In the genomic region with DNA sequence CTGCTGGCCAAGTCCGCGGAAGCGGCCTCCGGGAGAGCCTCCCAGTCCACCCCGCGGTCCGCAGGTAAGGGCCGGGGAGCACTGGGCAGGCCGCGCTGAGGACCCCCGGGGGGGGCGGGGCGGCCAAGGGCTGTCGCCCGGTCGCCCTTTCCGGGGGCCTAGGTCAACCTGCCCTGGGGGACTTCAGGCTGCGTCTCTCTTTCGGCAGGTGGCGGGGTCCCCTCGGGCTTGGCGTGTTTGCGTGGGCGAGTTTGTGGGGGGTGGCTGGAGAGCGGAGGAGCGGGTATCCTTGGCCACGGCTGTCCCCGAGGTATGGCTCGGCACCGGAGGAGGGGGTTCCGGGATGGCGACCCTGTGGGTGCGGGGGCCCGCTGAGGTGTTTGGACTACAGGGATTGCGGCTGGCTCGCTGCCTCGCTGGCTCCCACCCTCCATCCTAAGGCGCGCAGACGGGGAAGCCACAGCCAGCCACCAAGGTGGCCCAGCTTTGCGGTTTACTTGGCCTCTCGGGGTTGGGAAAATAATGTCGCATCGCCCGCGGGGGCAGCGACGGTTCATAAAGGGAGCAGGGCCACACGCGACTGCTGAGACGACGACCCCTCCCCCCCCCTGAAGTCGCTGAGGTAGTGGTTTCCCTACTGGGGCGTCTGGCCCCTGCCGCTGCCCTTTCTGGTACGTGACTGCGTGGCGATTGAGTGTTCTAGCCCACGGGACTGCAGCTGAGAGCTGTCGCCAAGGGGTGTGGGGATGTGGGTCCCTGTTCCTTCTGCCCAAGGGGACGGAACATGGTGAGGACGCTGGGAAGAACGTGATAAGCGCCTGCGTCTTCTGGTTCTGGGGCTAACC, we compare ENCODE assay signal across 8 mouse cellular contexts. TPM values are rescaled to one million over a fixed set of nuclear protein-coding genes. Genes with fewer than 3 reads are reported as not detected.
DNase-seq lines count a peak whose midpoint lies in the region; ATAC-seq lines count a peak whose summit lies in the region.

No protein-coding gene starts in this region.

- H3K4me3 ChIP-seq in heart, embryonic 14.5 days (ENCODE audit: control insufficient read depth in 1 of 2, insufficient read depth in 1 of 2, low read depth in 1 of 2, low read length in 2 of 2), result peak overlapping the region; percentile 52 to 71
- H3K4me3 ChIP-seq in embryonic facial prominence, embryonic 11.5 days (ENCODE audit: low read depth, low read length), result peak overlapping the region; percentile 51
- H3K4me3 ChIP-seq in hindbrain, embryonic 16.5 days (ENCODE audit: low read length), result peak overlapping the region; percentile 58
- H3K4me3 ChIP-seq in limb, embryonic 15.5 days, result peak overlapping the region; percentile 52

- H3K27me3 ChIP-seq in heart, embryonic 14.5 days (ENCODE audit: control insufficient read depth, insufficient read depth, low read length), result peaks cover 22% of the 10 kb centered on the region
- peaks cover 11% of the 10 kb centered on the region for H3K27me3 ChIP-seq in embryonic facial prominence, embryonic 11.5 days (ENCODE audit: control insufficient read depth, insufficient read depth, low read length)
- H3K27me3 ChIP-seq in hindbrain, embryonic 16.5 days (replicated peaks; ENCODE audit: control insufficient read depth, insufficient read depth, low read length), result no peaks in the 10 kb centered on the region
- H3K27me3 ChIP-seq in limb, embryonic 15.5 days, result peaks cover 30% of the 10 kb centered on the region

- H3K27ac ChIP-seq in heart, embryonic 14.5 days (replicated peaks in 1 of 2; ENCODE audit: control insufficient read depth in 1 of 2, insufficient read depth in 1 of 2, low read depth in 2 of 2, low read length in 2 of 2), result no peak overlapping the region
- no peak overlapping the region for H3K27ac ChIP-seq in embryonic facial prominence, embryonic 11.5 days (replicated peaks; ENCODE audit: low read depth, low read length)
- peak overlapping the region; percentile 74 for H3K27ac ChIP-seq in hindbrain, embryonic 16.5 days (ENCODE audit: low read depth, low read length)
- H3K27ac ChIP-seq in limb, embryonic 15.5 days, result no peak overlapping the region

- 15% methylated on average over 55 of the region's 65 CpGs for WGBS in heart, embryonic 14.5 days
- 17% methylated on average over 55 of the region's 65 CpGs for WGBS in embryonic facial prominence, embryonic 11.5 days
- 17% methylated on average over 44 of the region's 65 CpGs for WGBS in hindbrain, embryonic 16.5 days
- 23% methylated on average over 52 of the region's 65 CpGs for WGBS in limb, embryonic 15.5 days

- H3K9me3 ChIP-seq in heart, embryonic 14.5 days (ENCODE audit: control insufficient read depth, low read length), result no peaks in the 10 kb centered on the region
- no peaks in the 10 kb centered on the region for H3K9me3 ChIP-seq in embryonic facial prominence, embryonic 11.5 days (replicated peaks; ENCODE audit: control insufficient read depth, low read length)
- H3K9me3 ChIP-seq in hindbrain, embryonic 16.5 days (ENCODE audit: control insufficient read depth, low read length), result 0 out of 2 replicates have a peak, but pooled peaks cover 2% of the 10 kb centered on the region
- no peaks in the 10 kb centered on the region for H3K9me3 ChIP-seq in limb, embryonic 15.5 days

- H3K36me3 ChIP-seq in heart, embryonic 14.5 days (ENCODE audit: control insufficient read depth, insufficient read depth, low read length), result no peaks in the 10 kb centered on the region
- no peaks in the 10 kb centered on the region for H3K36me3 ChIP-seq in embryonic facial prominence, embryonic 11.5 days (replicated peaks; ENCODE audit: control insufficient read depth, insufficient read depth, low read depth, low read length)
- H3K36me3 ChIP-seq in hindbrain, embryonic 16.5 days (ENCODE audit: control insufficient read depth, insufficient read depth, low read length), result no peaks in the 10 kb centered on the region
- no peaks in the 10 kb centered on the region for H3K36me3 ChIP-seq in limb, embryonic 15.5 days

- no peak for ATAC-seq in heart, embryonic 14.5 days (ENCODE audit: insufficient number of reproducible peaks, insufficient read depth, low FRiP score, low read depth)
- peak; percentile 81 for ATAC-seq in embryonic facial prominence, embryonic 11.5 days (replicated peaks; ENCODE audit: insufficient number of reproducible peaks, low FRiP score, low TSS enrichment, low read depth)
- peak; percentile 71 for ATAC-seq in hindbrain, embryonic 16.5 days
- ATAC-seq in limb, embryonic 15.5 days (ENCODE audit: insufficient number of reproducible peaks, low FRiP score, low TSS enrichment, low read depth), result no peak

- peaks cover 0 to 2% of the 10 kb centered on the region in 2 experiments; a peak in 1 of 4 replicates for H3K4me1 ChIP-seq in heart, embryonic 14.5 days (ENCODE audit: control insufficient read depth in 2 of 2, insufficient read depth in 2 of 2, low read length in 2 of 2)
- H3K4me1 ChIP-seq in embryonic facial prominence, embryonic 11.5 days (ENCODE audit: control insufficient read depth, insufficient read depth, low read length), result no peaks in the 10 kb centered on the region
- no peaks in the 10 kb centered on the region for H3K4me1 ChIP-seq in hindbrain, embryonic 16.5 days (ENCODE audit: control insufficient read depth, insufficient read depth, low read depth, low read length)
- 0 out of 2 replicates have a peak, but pooled peaks cover 5% of the 10 kb centered on the region for H3K4me1 ChIP-seq in limb, embryonic 15.5 days

- no peak for DNase-seq in heart, adult 11 months
- DNase-seq in MN1 (ENCODE audit: low spot score), result peak; percentile 7
- no peak for DNase-seq in embryonic facial prominence, embryonic 11.5 days (ENCODE audit: low spot score)
- DNase-seq in retina, postnatal 1 day, result peak; percentile 41
- DNase-seq in adrenal gland, adult 8-10 months, result no peak

- peak overlapping the region; percentile 31; the same call in 1 of the 2 replicates for H3K9ac ChIP-seq in heart, embryonic 14.5 days (ENCODE audit: low read length)
- peak overlapping the region; percentile 18 for H3K9ac ChIP-seq in embryonic facial prominence, embryonic 11.5 days (replicated peaks; ENCODE audit: low read length)
- peak overlapping the region; percentile 68 for H3K9ac ChIP-seq in hindbrain, embryonic 16.5 days (ENCODE audit: low read depth, low read length)
- 0 out of 2 replicates have a peak overlapping the region, but pooled peaks have one; percentile 7 for H3K9ac ChIP-seq in limb, embryonic 15.5 days

- H3K4me2 ChIP-seq in heart, embryonic 14.5 days (ENCODE audit: low read length), result peak overlapping the region; percentile 90
- H3K4me2 ChIP-seq in embryonic facial prominence, embryonic 11.5 days (ENCODE audit: low read depth, low read length), result peak overlapping the region; percentile 89
- peak overlapping the region; percentile 60 for H3K4me2 ChIP-seq in hindbrain, embryonic 16.5 days (ENCODE audit: low read length)
- peak overlapping the region; percentile 91 for H3K4me2 ChIP-seq in limb, embryonic 15.5 days

RNA-seq across cellular contexts. Expression of gene Map7d2, which starts 0.7 kb away (rescaled TPM):
- 0.61 and 0.86 TPM in 2 replicates for polyA plus RNA-seq in heart, embryonic 14.5 days (2014; fragmentation: Nextera tagmentation; extraction: Ambion mirVana)
- 6.6 and 6.7 TPM in 2 replicates for polyA plus RNA-seq in embryonic facial prominence, embryonic 11.5 days (2014; fragmentation: Nextera tagmentation; extraction: Ambion mirVana)
- polyA plus RNA-seq in hindbrain, embryonic 16.5 days (2015; fragmentation: Nextera tagmentation; extraction: Ambion mirVana), result 55.0 and 57.6 TPM in 2 replicates
- 1.2 and 1.5 TPM in 2 replicates for polyA plus RNA-seq in limb, embryonic 15.5 days (2015; fragmentation: Nextera tagmentation; extraction: Ambion mirVana)
- total RNA-seq in adrenal gland, adult 8-10 months (2022), result 1 to 10 TPM; 3.1 to 5.7 (median 4.5) TPM

RNA-seq across cellular contexts. Expression of gene Eif1ax, which starts 43.1 kb away (rescaled TPM):
- 93.8 and 97.4 TPM in 2 replicates for polyA plus RNA-seq in heart, embryonic 14.5 days (2014; fragmentation: Nextera tagmentation; extraction: Ambion mirVana)
- polyA plus RNA-seq in embryonic facial prominence, embryonic 11.5 days (2014; fragmentation: Nextera tagmentation; extraction: Ambion mirVana), result 151 and 165 TPM in 2 replicates
- polyA plus RNA-seq in hindbrain, embryonic 16.5 days (2015; fragmentation: Nextera tagmentation; extraction: Ambion mirVana), result 102 and 106 TPM in 2 replicates
- polyA plus RNA-seq in limb, embryonic 15.5 days (2015; fragmentation: Nextera tagmentation; extraction: Ambion mirVana), result 107 and 114 TPM in 2 replicates
- 100 to 1,000 TPM in 1 of 4 experiments, 10 to 100 TPM in 3; 68.9 to 106 (median 84.4) TPM for total RNA-seq in adrenal gland, adult 8-10 months (2022)

Comparison
In these comparisons a context has a peak if more than half of its experiments do, and no peak if none do; other contexts are left out.
1. ATAC-seq: peak in embryonic facial prominence, embryonic 11.5 days (single experiment) and hindbrain, embryonic 16.5 days (single experiment); none in heart, embryonic 14.5 days (single experiment) and limb, embryonic 15.5 days (single experiment).
2. H3K9ac ChIP-seq: peak in every context shown above with its lines; median percentile 68 in hindbrain, embryonic 16.5 days; 31 in heart, embryonic 14.5 days; 18 in embryonic facial prominence, embryonic 11.5 days; 7 in limb, embryonic 15.5 days.
3. DNase-seq: peak in MN1 (single experiment) and retina, postnatal 1 day (single experiment); none in heart, adult 11 months (single experiment), embryonic facial prominence, embryonic 11.5 days (single experiment) and adrenal gland, adult 8-10 months (single experiment).
4. Peak in every context shown above with its lines, with median percentiles within 50 percentile points of each other: H3K4me2 ChIP-seq and H3K4me3 ChIP-seq.